Mouse (Mus musculus): Measurements from ENCODE around the gene Rnase9. TPM values are rescaled to one million over a fixed set of nuclear protein-coding genes. Genes with fewer than 3 reads are reported as not detected.
"Not testable (repeated sequence)": the region's sequence is repeated elsewhere in the genome, so short reads cannot be mapped to it uniquely, and the experiment has no call there.

Rnase9 gene
- polyA plus RNA-seq, 1 experiment from 2014 or later, result not detected

DNA sequence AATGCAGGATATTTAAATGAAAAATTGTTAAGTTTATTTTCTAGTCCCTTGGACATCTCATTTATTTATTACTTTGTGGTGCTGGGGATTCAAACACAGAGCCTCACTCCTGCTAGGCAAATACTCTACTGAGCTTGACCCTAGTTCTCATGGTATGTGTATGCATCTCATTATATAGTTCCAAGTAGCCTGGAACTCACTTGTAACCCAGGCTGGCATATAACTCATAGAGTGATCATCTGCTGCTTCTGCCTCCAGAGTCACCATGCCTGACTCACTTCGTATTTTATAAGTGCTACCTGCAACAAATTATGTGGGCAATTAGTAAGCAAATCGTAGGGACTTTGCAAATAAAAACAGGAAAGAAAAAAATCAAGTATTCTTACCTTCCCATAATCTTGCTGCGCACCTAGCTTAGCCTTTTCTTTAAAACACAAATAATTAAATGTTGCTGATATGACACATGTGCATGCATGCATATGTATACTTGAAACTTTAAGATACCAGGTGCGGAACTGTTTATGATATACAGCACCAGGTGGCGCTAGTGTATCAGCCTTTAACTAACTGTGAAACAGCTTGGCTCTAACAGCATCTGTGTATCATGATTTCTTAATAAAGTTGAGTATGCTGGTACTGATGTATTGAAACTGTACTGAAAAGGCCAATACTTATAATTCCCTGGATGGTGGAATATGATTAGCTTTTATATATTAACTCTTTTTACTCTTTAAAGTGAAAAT lies 15.1 kb downstream of the Rnase9 start:
- no peak for ATAC-seq (ENCODE audit: insufficient read depth, low FRiP score)
- Histone ChIP-seq H3K9me3 (replicated peaks; ENCODE audit: control insufficient read depth, low read length) (no peaks in the 10 kb centered on the region), H3K4me3 (replicated peaks; ENCODE audit: low read length) (no peak overlapping the region), H3K4me2 (ENCODE audit: low read depth, low read length) (no peak overlapping the region), H3K36me3 (ENCODE audit: control insufficient read depth, insufficient read depth, low read length) (no peaks in the 10 kb centered on the region), H3K4me1 (ENCODE audit: control insufficient read depth, insufficient read depth, low read length) (no peaks in the 10 kb centered on the region), H3K27ac (ENCODE audit: low read length) (no peak overlapping the region), H3K27me3 (ENCODE audit: control insufficient read depth, insufficient read depth, low read length) (no peaks in the 10 kb centered on the region), H3K9ac (ENCODE audit: low read length) (no peak overlapping the region)
- WGBS, result 37% methylated on average over 5 of the region's 5 CpGs

- Histone ChIP-seq H3K27ac (ENCODE audit: low read length) (no peak overlapping the region), H3K36me3 (ENCODE audit: control insufficient read depth, insufficient read depth, low read length) (no peaks in the 10 kb centered on the region), H3K4me3 (replicated peaks; ENCODE audit: low read length) (no peak overlapping the region), H3K9ac (ENCODE audit: low read length) (no peak overlapping the region), H3K4me1 (ENCODE audit: control insufficient read depth, insufficient read depth, low read length) (no peaks in the 10 kb centered on the region), H3K4me2 (ENCODE audit: low read depth, low read length) (no peak overlapping the region), H3K27me3 (ENCODE audit: control insufficient read depth, insufficient read depth, low read length) (no peaks in the 10 kb centered on the region), H3K9me3 (replicated peaks; ENCODE audit: control insufficient read depth, low read length) (0 out of 2 replicates have a peak, but pooled peaks cover 4% of the 10 kb centered on the region)
- 89% methylated on average over 1 of the region's 1 CpGs for WGBS
- ATAC-seq (ENCODE audit: insufficient read depth, low FRiP score), result no peak
Measured at GRCm38 (mm10) chr14:51024820-51025219, 16.8 kb downstream of the Rnase9 start.

GRCm38 (mm10) chr14:51023457-51023856 lies 18.2 kb downstream of the Rnase9 start:
- ATAC-seq (ENCODE audit: insufficient read depth, low FRiP score), result no peak
- 75% methylated on average over 4 of the region's 4 CpGs for WGBS
- H3K27ac ChIP-seq (ENCODE audit: low read length), result no peak overlapping the region

DNA sequence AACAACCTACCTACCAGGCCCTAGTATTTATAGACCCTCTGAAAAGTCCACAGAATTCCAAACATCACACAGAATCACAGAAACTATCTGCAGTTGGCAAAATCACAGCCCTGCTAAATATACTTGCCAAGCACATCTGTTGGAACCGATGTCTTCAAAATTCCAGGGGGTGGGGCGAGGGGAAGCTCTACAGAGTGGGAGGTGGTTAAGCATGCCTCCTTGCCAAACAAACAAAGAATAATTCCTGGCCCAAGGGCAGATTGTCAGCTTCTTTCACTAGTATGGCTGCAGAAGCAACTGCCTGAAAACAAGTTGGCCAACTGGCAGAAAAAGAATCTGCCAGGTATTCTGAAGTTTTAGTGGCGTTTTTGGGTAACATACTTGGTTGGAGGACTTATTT lies 24.4 kb downstream of the Rnase9 start:
- H3K4me3 ChIP-seq (replicated peaks; ENCODE audit: low read length), result no peak overlapping the region
- no peaks in the 10 kb centered on the region for H3K36me3 ChIP-seq (ENCODE audit: control insufficient read depth, insufficient read depth, low read length)
- H3K27ac ChIP-seq (ENCODE audit: low read length), result no peak overlapping the region
- H3K9ac ChIP-seq (ENCODE audit: low read length), result no peak overlapping the region
- H3K4me1 ChIP-seq (ENCODE audit: control insufficient read depth, insufficient read depth, low read length), result no peaks in the 10 kb centered on the region
- ATAC-seq (ENCODE audit: insufficient read depth, low FRiP score), result no peak
- H3K4me2 ChIP-seq (ENCODE audit: low read depth, low read length), result no peak overlapping the region
- no peaks in the 10 kb centered on the region for H3K27me3 ChIP-seq (ENCODE audit: control insufficient read depth, insufficient read depth, low read length)
- WGBS, result 62% methylated on average over 3 of the region's 3 CpGs
- H3K9me3 ChIP-seq (replicated peaks; ENCODE audit: control insufficient read depth, low read length), result 0 out of 2 replicates have a peak, but pooled peaks cover 4% of the 10 kb centered on the region

More at GRCm38 (mm10) chr14:51023457-51023856, 18.2 kb downstream of the Rnase9 start:
- Histone ChIP-seq H3K4me2 (ENCODE audit: low read depth, low read length) (no peak overlapping the region), H3K9me3 (replicated peaks; ENCODE audit: control insufficient read depth, low read length) (0 out of 2 replicates have a peak, but pooled peaks cover 4% of the 10 kb centered on the region), H3K9ac (ENCODE audit: low read length) (no peak overlapping the region), H3K36me3 (ENCODE audit: control insufficient read depth, insufficient read depth, low read length) (no peaks in the 10 kb centered on the region), H3K27me3 (ENCODE audit: control insufficient read depth, insufficient read depth, low read length) (no peaks in the 10 kb centered on the region), H3K4me1 (ENCODE audit: control insufficient read depth, insufficient read depth, low read length) (no peaks in the 10 kb centered on the region), H3K4me3 (replicated peaks; ENCODE audit: low read length) (no peak overlapping the region)

- no peak overlapping the region for H3K4me2 ChIP-seq (ENCODE audit: low read depth, low read length)
- H3K4me3 ChIP-seq (replicated peaks; ENCODE audit: low read length), result no peak overlapping the region
- ATAC-seq (ENCODE audit: insufficient read depth, low FRiP score), result no peak
- H3K36me3 ChIP-seq (ENCODE audit: control insufficient read depth, insufficient read depth, low read length), result no peaks in the 10 kb centered on the region
- H3K27me3 ChIP-seq (ENCODE audit: control insufficient read depth, insufficient read depth, low read length), result no peaks in the 10 kb centered on the region
- no peaks in the 10 kb centered on the region for H3K4me1 ChIP-seq (ENCODE audit: control insufficient read depth, insufficient read depth, low read length)
- no peak overlapping the region for H3K9ac ChIP-seq (ENCODE audit: low read length)
- H3K9me3 ChIP-seq (replicated peaks; ENCODE audit: control insufficient read depth, low read length), result peaks cover 4% of the 10 kb centered on the region; the same call in 1 of the 2 replicates
- H3K27ac ChIP-seq (ENCODE audit: low read length), result no peak overlapping the region
Measured at GRCm38 (mm10) chr14:51015780-51016179, 25.9 kb downstream of the Rnase9 start.

DNA sequence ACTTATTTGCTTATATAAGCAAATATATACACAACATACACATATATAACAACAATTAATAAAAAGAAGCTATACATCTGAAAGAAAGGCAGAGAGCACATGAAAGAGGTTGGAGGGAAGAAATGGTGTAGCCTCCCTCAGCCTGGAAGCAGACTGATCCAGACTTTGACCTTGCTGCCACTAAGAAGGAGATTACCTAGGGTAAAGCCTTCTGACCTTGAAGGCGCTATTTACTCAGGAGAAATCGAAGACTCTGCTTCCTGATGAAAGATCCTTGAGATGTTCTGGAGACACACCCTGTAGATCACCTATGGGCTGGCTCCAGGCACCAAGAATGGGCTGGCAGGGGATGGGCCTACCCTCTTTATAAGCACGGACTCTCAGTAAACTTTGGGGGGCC lies 26.9 kb downstream of the Rnase9 start:
- ATAC-seq (ENCODE audit: insufficient read depth, low FRiP score); H3K27ac ChIP-seq (ENCODE audit: low read length); H3K36me3 ChIP-seq (ENCODE audit: control insufficient read depth, insufficient read depth, low read length); H3K4me2 ChIP-seq (ENCODE audit: low read depth, low read length); H3K4me1 ChIP-seq (ENCODE audit: control insufficient read depth, insufficient read depth, low read length); H3K9me3 ChIP-seq (replicated peaks; ENCODE audit: control insufficient read depth, low read length); H3K9ac ChIP-seq (ENCODE audit: low read length); H3K4me3 ChIP-seq (replicated peaks; ENCODE audit: low read length); H3K27me3 ChIP-seq (ENCODE audit: control insufficient read depth, insufficient read depth, low read length): not testable (repeated sequence)
- WGBS, result 83% methylated on average over 3 of the region's 3 CpGs

DNA sequence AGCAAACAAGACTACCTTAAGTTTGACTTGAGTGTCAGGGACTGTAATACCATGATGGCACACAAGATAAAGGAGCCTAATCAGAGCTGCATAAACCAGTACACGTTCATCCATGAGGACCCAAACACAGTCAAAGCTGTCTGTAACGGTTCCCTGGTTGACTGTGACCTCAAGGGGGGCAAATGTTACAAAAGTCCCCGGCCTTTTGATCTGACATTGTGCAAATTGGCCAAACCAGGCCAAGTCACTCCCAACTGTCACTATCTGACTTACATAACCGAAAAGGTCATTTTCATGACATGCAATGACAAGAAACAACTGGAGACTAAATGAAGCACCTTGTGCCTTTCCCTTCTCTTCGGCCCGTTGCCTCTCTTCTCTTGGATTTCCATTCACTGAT lies 32.1 kb downstream of the Rnase9 start:
- ATAC-seq (ENCODE audit: insufficient read depth, low FRiP score), result no peak
- no peaks in the 10 kb centered on the region for H3K36me3 ChIP-seq (ENCODE audit: control insufficient read depth, insufficient read depth, low read length)
- peak overlapping the region; percentile 80; the same call in 1 of the 2 replicates for H3K27ac ChIP-seq (ENCODE audit: low read length)
- 79% methylated on average over 6 of the region's 6 CpGs for WGBS
- no peak overlapping the region for H3K4me3 ChIP-seq (replicated peaks; ENCODE audit: low read length)
- peaks cover 5% of the 10 kb centered on the region; the same call in 1 of the 2 replicates for H3K4me1 ChIP-seq (ENCODE audit: control insufficient read depth, insufficient read depth, low read length)
- H3K9me3 ChIP-seq (replicated peaks; ENCODE audit: control insufficient read depth, low read length), result no peaks in the 10 kb centered on the region; the same call in 1 of the 2 replicates
- no peak overlapping the region for H3K9ac ChIP-seq (ENCODE audit: low read length)
- no peaks in the 10 kb centered on the region for H3K27me3 ChIP-seq (ENCODE audit: control insufficient read depth, insufficient read depth, low read length)
- no peak overlapping the region for H3K4me2 ChIP-seq (ENCODE audit: low read depth, low read length)

DNA sequence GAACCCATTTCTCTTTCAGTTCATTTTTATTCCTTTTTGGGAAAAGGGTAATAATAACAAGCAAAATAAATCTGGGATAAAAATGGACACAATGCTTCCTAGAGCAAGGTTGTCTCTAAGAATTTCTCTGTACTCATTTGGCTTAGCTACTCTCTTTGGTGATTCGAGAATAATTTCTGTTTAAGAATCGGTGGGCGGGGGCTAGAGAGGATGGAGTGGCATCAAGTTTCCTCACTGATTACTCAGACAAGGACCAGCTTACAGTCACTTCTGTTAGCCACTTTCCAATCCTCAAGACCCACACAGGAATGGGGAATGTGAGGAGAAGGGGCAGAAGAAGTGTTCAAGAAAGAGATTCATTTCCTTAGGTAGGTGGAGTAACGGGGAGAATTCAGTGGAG lies 32.9 kb downstream of the Rnase9 start:
- H3K27me3 ChIP-seq (ENCODE audit: control insufficient read depth, insufficient read depth, low read length), result no peaks in the 10 kb centered on the region
- no peak overlapping the region for H3K4me2 ChIP-seq (ENCODE audit: low read depth, low read length)
- no peaks in the 10 kb centered on the region; the same call in 1 of the 2 replicates for H3K9me3 ChIP-seq (replicated peaks; ENCODE audit: control insufficient read depth, low read length)
- peaks cover 5% of the 10 kb centered on the region; the same call in 1 of the 2 replicates for H3K4me1 ChIP-seq (ENCODE audit: control insufficient read depth, insufficient read depth, low read length)
- peak overlapping the region; percentile 88 for H3K27ac ChIP-seq (ENCODE audit: low read length)
- no peak for ATAC-seq (ENCODE audit: insufficient read depth, low FRiP score)
- no peaks in the 10 kb centered on the region for H3K36me3 ChIP-seq (ENCODE audit: control insufficient read depth, insufficient read depth, low read length)
- 63% methylated on average over 4 of the region's 4 CpGs for WGBS
- no peak overlapping the region for H3K9ac ChIP-seq (ENCODE audit: low read length)
- H3K4me3 ChIP-seq (replicated peaks; ENCODE audit: low read length), result no peak overlapping the region

- Histone ChIP-seq H3K4me3 (replicated peaks; ENCODE audit: low read length) (no peak overlapping the region), H3K9ac (ENCODE audit: low read length) (no peak overlapping the region), H3K27me3 (ENCODE audit: control insufficient read depth, insufficient read depth, low read length) (no peaks in the 10 kb centered on the region), H3K9me3 (replicated peaks; ENCODE audit: control insufficient read depth, low read length) (no peaks in the 10 kb centered on the region; the same call in 1 of the 2 replicates), H3K4me1 (ENCODE audit: control insufficient read depth, insufficient read depth, low read length) (peaks cover 5% of the 10 kb centered on the region; the same call in 1 of the 2 replicates), H3K4me2 (ENCODE audit: low read depth, low read length) (peak overlapping the region; percentile 16; the same call in 1 of the 2 replicates), H3K36me3 (ENCODE audit: control insufficient read depth, insufficient read depth, low read length) (no peaks in the 10 kb centered on the region), H3K27ac (ENCODE audit: low read length) (peak overlapping the region; percentile 88)
- ATAC-seq (ENCODE audit: insufficient read depth, low FRiP score), result peak; percentile 87
- 50% methylated on average over 13 of the region's 13 CpGs for WGBS
Measured at GRCm38 (mm10) chr14:51007914-51008713, 33.6 kb downstream of the Rnase9 start.

Data from stomach, embryonic 16.5 days (tissue).